Mouse (Mus musculus) lung, adult 2 months (tissue): ENCODE data around the gene Tmem238l. TPM values are rescaled to one million over a fixed set of nuclear protein-coding genes. Genes with fewer than 3 reads are reported as not detected.

Experiments used
- DNase-seq: peaks from one replicate; pipeline ENCODE4 v3.0.0; 2022
- H3K4me1 ChIP-seq: fragments of 200-500 bp; 2 replicates; pipeline ENCODE4 v1.6.1; 2011; ENCODE audit warnings: low read length; ENCODE audit not compliant: control insufficient read depth, insufficient read depth
- H3K4me3 ChIP-seq: fragments of 200-500 bp; replicated peaks from 2 replicates; pipeline ENCODE3; 2011; ENCODE audit warnings: low read depth, mild to moderate bottlenecking, control low read depth, low read length; ENCODE audit errors: extremely low read depth
- CTCF ChIP-seq: fragments of 200-500 bp; IDR thresholded peaks from 2 replicates; pipeline ENCODE4 v1.5.1; 2011; ENCODE audit warnings: mild to moderate bottlenecking, low read length, control low read depth; ENCODE audit not compliant: insufficient read depth
- POLR2A ChIP-seq: fragments of 200-500 bp; IDR thresholded peaks from 2 replicates; pipeline ENCODE4 v1.6.1; 2011; ENCODE audit warnings: low read depth, mild to moderate bottlenecking, control low read depth, low read length, borderline replicate concordance; ENCODE audit errors: extremely low read depth
- WGBS: fragments of 180-500 bp; shearing (Covaris S2); methylation state at CpG from one replicate; pipeline ENCODE4 v1.1.7; 2018; 5-methylcytosine and 5-hydroxymethylcytosine counted together
- polyA plus RNA-seq: library from polyadenylated mRNA; depleted of rRNA; stranded (reverse); fragments of >200 nt; gene quantifications from 2 replicates; pipeline ENCODE4 v1.2.3, GENCODE M21; 2012

The Tmem238l gene
- polyA plus RNA-seq, 1 experiment = 0.14 TPM

- WGBS = 56% methylated on average over 7 of the region's 7 CpGs
- Histone ChIP-seq H3K4me3 (no peak overlapping the region), H3K4me1 (no peaks in the 10 kb centered on the region)
- TF ChIP-seq POLR2A (no peak), CTCF (no peak)
- no peak for DNase-seq
Observed at GRCm38 (mm10) chr11:66934428-66935173, 21.8 kb upstream of the Tmem238l start.

DNA sequence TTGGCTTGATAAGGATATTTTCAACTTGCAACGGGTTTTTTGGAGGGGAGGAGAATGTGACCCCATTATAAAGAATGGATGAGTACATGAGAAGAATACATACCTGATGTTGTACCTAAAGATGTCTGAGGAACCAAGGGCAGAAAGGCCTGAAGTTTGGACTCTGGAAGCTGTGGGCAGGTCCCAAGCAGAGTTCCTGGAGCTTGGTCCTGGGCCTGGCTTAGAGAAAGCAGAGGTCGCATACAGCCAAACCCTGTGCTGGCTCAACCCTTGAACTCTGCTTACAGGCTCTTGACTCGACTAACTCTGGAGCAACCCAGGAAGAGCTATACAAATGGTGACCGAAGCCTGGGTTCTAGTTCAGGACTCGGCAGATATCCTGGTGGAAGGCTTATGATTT is 14.4 kb upstream of the Tmem238l start:
- DNase-seq = no peak
- Histone ChIP-seq H3K4me1 (no peaks in the 10 kb centered on the region), H3K4me3 (no peak overlapping the region)
- 84% methylated on average over 5 of the region's 5 CpGs for WGBS
- TF ChIP-seq CTCF (no peak), POLR2A (no peak)

GRCm38 (mm10) chr11:66945224-66945767 is 11.1 kb upstream of the Tmem238l start:
- no peak for DNase-seq
- WGBS = 54% methylated on average over 2 of the region's 2 CpGs
- H3K4me1 ChIP-seq = no peaks in the 10 kb centered on the region
- no peak for TF ChIP-seq CTCF
- no peak overlapping the region for H3K4me3 ChIP-seq

- no peak overlapping the region for H3K4me3 ChIP-seq
- no peaks in the 10 kb centered on the region for H3K4me1 ChIP-seq
- no peak for DNase-seq
- 61% methylated on average over 6 of the region's 6 CpGs for WGBS
- no peak for TF ChIP-seq CTCF
- TF ChIP-seq POLR2A = no peak
Observed at GRCm38 (mm10) chr11:66946521-66946920, 9.9 kb upstream of the Tmem238l start.

DNA sequence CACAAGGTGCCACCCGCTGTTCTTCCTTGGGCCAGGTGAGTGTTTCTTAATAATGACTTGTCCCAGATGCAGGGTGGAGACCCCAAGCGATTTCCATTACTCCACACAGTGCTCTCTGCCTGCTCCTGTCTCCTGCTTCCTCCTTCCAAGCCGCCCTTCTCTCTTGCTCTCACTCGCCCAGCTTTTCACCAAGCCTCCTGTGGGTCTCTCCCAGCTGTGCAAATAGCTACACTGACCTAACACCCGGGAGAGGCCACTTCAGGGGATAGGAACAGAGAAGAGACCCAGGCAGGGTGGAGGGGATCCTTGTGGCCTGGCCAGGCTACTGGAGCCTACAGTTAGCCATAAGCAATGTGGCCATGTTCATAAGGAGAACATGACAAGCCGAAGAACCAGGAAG is 9.5 kb upstream of the Tmem238l start:
- Histone ChIP-seq H3K4me3 (no peak overlapping the region), H3K4me1 (no peaks in the 10 kb centered on the region)
- DNase-seq = no peak
- TF ChIP-seq POLR2A = no peak
- TF ChIP-seq CTCF = no peak
- 60% methylated on average over 6 of the region's 6 CpGs for WGBS

- WGBS = 51% methylated on average over 1 of the region's 1 CpGs
- DNase-seq = no peak
- H3K4me3 ChIP-seq = no peak overlapping the region
- no peaks in the 10 kb centered on the region for H3K4me1 ChIP-seq
- no peak for TF ChIP-seq POLR2A
- no peak for TF ChIP-seq CTCF
Observed at GRCm38 (mm10) chr11:66960797-66961196, 4.4 kb downstream of the Tmem238l start.

DNA sequence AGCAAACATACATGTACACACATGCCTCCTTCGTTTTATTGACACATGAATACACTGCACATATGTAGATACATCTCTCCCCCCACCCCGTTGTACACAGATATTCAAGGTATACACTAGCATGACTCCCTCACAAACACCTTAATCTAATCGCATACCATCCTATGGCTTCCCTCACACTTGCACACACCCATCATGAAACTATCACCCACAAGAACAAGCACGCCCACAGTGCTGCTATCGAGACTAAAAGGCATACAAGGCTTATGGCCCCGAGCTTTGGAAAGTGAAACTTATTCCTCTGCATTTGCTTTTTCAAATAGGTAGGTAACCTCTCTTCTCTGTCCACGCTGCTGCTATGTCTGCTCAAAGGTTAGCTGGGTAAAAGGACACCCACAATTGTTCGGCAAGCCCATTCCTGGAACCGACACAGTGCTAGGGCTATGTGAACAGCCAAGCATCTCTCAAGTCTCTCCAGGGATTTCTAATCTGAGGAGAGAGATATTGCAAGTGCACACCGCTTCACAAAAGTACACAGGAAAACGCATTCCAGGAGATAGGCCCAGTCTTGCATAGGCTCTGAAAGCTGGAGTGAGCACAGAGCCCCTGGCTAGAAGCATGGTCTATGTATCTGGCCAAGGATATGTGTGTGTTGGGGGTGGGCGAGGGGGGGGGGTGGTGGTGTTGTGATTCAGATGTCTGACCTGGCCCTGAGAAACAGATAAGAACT is 5.2 kb downstream of the Tmem238l start:
- WGBS = 71% methylated on average over 12 of the region's 12 CpGs
- no peak for DNase-seq
- Histone ChIP-seq H3K4me1 (no peaks in the 10 kb centered on the region), H3K4me3 (no peak overlapping the region)
- TF ChIP-seq POLR2A (no peak), CTCF (no peak)

- DNase-seq = no peak
- no peak for TF ChIP-seq POLR2A
- no peak for TF ChIP-seq CTCF
- Histone ChIP-seq H3K4me1 (no peaks in the 10 kb centered on the region), H3K4me3 (no peak overlapping the region)
- WGBS = 45% methylated on average over 1 of the region's 1 CpGs
Observed at GRCm38 (mm10) chr11:66963462-66963861, 7.0 kb downstream of the Tmem238l start.

DNA sequence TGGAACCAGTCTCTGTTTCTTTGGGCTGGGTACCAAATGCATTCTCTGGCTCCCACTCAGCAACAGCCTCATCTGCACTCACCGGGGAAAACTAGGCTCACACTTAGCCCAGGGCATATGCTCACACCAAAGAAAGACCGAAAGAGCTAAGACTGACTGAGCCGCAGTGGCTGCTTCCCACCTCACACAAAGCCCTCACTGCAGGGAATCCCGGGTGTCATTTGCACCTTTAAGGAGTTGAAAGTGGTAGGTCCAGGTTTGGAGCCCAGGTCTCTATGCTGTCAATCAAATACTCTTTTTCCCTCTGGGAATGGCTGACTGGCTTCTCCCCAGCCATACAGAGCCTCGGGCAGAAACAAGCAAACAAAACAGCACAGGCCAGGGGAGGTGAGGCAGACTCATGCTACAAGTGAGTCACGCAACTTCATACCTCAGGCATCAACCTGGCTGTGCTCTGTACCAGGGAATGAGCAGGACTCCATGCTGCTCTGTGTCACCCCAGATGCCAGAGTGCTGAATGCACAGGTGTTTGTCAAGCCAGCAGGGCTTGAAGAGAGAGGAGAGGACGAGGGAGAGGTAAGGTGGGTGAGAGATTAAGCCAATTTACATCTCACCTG is 10.2 kb downstream of the Tmem238l start:
- 26% methylated on average over 7 of the region's 7 CpGs for WGBS
- Histone ChIP-seq H3K4me1 (no peaks in the 10 kb centered on the region), H3K4me3 (no peak overlapping the region)
- TF ChIP-seq CTCF (no peak), POLR2A (no peak)
- no peak for DNase-seq

DNA sequence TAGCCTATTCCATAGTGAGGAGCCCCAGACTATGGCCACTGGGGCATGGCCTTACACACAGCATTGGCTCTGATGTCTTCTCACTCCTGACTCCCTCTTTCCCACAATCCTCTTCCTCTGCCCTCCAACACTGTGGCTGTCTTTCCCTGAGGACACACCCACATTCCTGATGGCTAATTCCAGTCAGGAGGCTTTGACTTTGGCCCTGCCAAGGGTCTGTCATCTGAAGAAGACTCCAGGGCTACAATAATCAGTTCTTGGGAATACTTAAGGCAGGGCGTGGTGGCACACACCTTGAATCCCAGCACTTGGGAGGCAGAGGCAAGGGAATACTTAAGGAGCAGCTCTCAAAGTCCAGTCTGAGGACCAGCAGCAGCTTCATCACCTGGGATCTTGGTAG is 12.1 kb downstream of the Tmem238l start:
- DNase-seq = no peak
- no peak for TF ChIP-seq POLR2A
- TF ChIP-seq CTCF = no peak
- WGBS = 81% methylated on average over 1 of the region's 1 CpGs
- Histone ChIP-seq H3K4me3 (no peak overlapping the region), H3K4me1 (no peaks in the 10 kb centered on the region)
